Mouse (Mus musculus) embryonic fibroblast, embryonic 13.5 days (primary cell): ENCODE results near the gene Dnajc5g.

ENCODE experiments used
- CTCF ChIP-seq: IDR thresholded peaks from 2 replicates; pipeline ENCODE4 v1.5.1; 2011; ENCODE audit warnings: mild to moderate bottlenecking, control low read depth, low read length, moderate library complexity, borderline replicate concordance; ENCODE audit not compliant: insufficient read depth
- POLR2A ChIP-seq: IDR thresholded peaks from 2 replicates; pipeline ENCODE4 v1.6.1; 2011; ENCODE audit warnings: low read depth, mild to moderate bottlenecking, control low read depth, low read length, moderate library complexity

DNA sequence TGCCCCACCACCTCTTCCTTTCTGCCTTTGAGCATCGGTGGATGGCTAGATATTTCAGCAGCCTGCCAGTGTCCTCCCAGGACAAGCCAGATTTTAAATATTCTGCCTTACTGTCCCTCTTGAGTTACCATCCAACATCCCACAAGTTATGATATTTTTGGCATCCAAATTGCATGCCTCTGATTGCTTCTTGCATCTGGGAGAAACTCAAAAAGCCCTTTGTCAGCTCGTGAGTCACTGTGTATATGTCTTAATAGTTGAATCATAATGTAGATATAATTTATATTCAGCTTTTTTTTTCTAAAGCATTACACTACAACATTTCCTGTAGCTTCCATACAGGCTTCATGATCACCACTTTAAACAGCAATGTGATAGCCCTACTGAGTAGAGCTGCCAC is 19.0 kb upstream of the Dnajc5g start:
- TF ChIP-seq CTCF (no peak), POLR2A (no peak)
